Mouse (Mus musculus): Measurements from ENCODE around the gene Cux1.

The Cux1 gene

GRCm38 (mm10) chr5:136210549-136210948, 356.7 kb downstream of the Cux1 start:
- no peak for DNase-seq (ENCODE audit: low read depth, low spot score)

GRCm38 (mm10) chr5:136201832-136202231, 365.5 kb downstream of the Cux1 start:
- DNase-seq (ENCODE audit: low read depth, low spot score), result peak; percentile 57

DNA sequence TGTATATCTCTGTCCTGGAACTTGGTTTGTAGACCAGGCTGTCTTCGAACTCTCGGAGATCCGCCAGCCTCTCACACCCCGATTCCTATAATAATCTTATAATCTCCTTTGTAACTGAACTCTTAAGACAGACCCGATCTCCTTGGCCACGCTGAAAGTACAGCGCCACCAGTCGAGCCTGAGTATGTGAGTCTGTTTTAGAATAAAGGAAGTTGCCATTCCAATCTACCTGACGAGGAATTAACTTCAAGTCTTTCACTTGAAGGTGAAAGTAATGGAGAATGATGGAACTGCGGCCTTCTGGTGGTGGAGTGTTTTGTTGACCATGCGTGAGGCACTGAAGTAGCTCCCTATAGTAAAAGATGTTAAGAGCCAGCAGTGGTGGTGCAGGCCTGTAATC, 367.8 kb downstream of the Cux1 start:
- DNase-seq (ENCODE audit: low read depth, low spot score), result no peak

DNA sequence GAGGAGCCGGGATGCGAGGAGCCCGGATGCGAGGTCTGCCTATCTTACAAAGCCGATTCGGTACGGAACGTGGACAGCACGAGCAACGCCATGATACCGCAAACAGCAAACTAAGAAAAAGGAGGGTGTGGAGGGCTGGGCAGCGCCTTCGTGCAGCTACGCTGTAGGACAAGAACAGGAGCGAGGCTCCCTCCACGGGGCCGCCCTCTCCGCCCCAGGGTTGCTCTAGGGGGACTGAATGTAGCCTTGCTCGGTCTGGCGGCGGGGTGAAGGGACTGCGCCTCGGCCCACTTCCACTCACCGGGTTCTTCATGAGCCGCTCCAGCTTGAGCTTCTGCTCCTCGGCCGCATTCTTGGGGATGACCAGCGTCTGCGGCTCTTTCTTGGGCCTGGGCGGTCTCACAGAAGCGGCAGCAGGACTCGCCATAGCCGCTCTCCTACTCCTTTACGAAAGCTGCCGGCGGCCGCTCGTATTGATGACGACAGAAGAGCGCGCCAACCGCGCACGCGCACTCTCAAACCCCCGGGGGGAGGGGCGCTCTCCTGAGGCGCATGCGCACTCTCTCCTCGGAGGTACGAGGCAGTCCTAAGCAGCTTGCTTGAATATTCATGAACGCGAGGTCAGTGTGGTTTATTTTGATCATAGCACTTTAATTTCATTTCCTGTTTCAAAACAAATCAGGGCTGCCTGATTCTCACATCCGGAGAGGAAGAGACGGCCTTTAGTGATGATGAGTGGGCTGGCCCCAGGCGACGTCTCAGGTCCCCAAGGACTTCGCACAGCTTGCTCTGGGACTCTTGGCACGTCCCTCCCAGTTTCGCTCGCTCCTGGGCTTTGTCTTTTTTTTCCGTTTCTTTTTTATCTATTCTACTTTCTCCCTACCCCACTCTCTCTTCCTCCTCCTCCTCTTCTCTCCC, 368.6 kb downstream of the Cux1 start, which contains the start of gene Prkrip1:
Gene Prkrip1, minus strand, starts transcription at position 490 of the 918 bp plus-strand sequence.
- DNase-seq (ENCODE audit: low read depth, low spot score), result peak; percentile 99
